Mouse (Mus musculus) kidney, postnatal 0 days (tissue): ENCODE measurements at regions not wholly inside any gene's neighbourhood (a gene's known extent, or its start where the extent isn't known, plus 50 kb on each side); places are given as distances from the start of the nearest gene placed in this dataset.

Source experiments
- ATAC-seq: fragments of 200-750 bp; cut with Nextera tagmentation; replicated peaks from 2 replicates; pipeline ENCODE4 v1.8.0; 2017; ENCODE audit warnings: low read depth, moderate number of reproducible peaks, moderate TSS enrichment, moderate library complexity; ENCODE audit not compliant: low FRiP score
- DNase-seq: peaks from one replicate; pipeline ENCODE4 v3.0.0-alpha.2; 2016; ENCODE audit warnings: low spot score
- H3K27ac ChIP-seq: fragments of 300-500 bp; sonication (generic); 2 replicates; pipeline ENCODE4 v1.5.1; 2014; ENCODE audit warnings: mild to moderate bottlenecking
- H3K27me3 ChIP-seq: fragments of 300-500 bp; sonication (generic); 2 replicates; pipeline ENCODE4 v1.6.1; 2014; ENCODE audit warnings: low read length, mixed read lengths; ENCODE audit not compliant: insufficient read depth
- H3K36me3 ChIP-seq: fragments of 300-500 bp; sonication (generic); 2 replicates; pipeline ENCODE4 v1.6.1; 2014; ENCODE audit warnings: low read length, mixed read lengths; ENCODE audit not compliant: insufficient read depth
- H3K4me1 ChIP-seq: fragments of 300-500 bp; sonication (generic); replicated peaks from 2 replicates; pipeline ENCODE4 v1.6.1; 2014; ENCODE audit warnings: antibody characterized with exemption, low read length, mixed read lengths; ENCODE audit not compliant: insufficient read depth
- H3K4me2 ChIP-seq: fragments of 300-500 bp; sonication (generic); 2 replicates; pipeline ENCODE4 v1.6.1; 2014; ENCODE audit warnings: mild to moderate bottlenecking, low read length, moderate library complexity, mixed read lengths
- H3K4me3 ChIP-seq: fragments of 300-500 bp; sonication (generic); replicated peaks from 2 replicates; pipeline ENCODE4 v1.5.1; 2014; ENCODE audit warnings: low read depth, low read length
- H3K9ac ChIP-seq: fragments of 300-500 bp; sonication (generic); 2 replicates; pipeline ENCODE4 v1.6.1; 2014; ENCODE audit warnings: low read depth, low read length
- H3K9me3 ChIP-seq: fragments of 300-500 bp; sonication (generic); replicated peaks from 2 replicates; pipeline ENCODE4 v1.6.1; 2016; ENCODE audit warnings: low read length, inconsistent platforms, mixed read lengths
- CTCF ChIP-seq: IDR thresholded peaks from 2 replicates; pipeline ENCODE4 v1.5.1; 2016; ENCODE audit warnings: antibody characterized with exemption, low read depth, mild to moderate bottlenecking, moderate library complexity
- WGBS: fragments of 180-500 bp; shearing (Covaris S2); extraction: QIAGEN DNeasy Blood & Tissue Kit; methylation state at CpG from one replicate; pipeline ENCODE4 v1.1.7; 2014; 5-methylcytosine and 5-hydroxymethylcytosine counted together

- no peak for DNase-seq
- ATAC-seq = no peak
- Histone ChIP-seq H3K4me1 (0 out of 2 replicates have a peak, but pooled peaks cover 5% of the 10 kb centered on the region), H3K27me3 (no peaks in the 10 kb centered on the region), H3K36me3 (no peaks in the 10 kb centered on the region), H3K27ac (no peak overlapping the region), H3K9me3 (no peaks in the 10 kb centered on the region), H3K4me2 (no peak overlapping the region), H3K9ac (no peak overlapping the region), H3K4me3 (no peak overlapping the region)
- WGBS = 88% methylated on average over 11 of the region's 11 CpGs
- TF ChIP-seq CTCF = no peak
Observed at GRCm38 (mm10) chr14:76255971-76256370, 145.3 kb downstream of the Nufip1 start.

GRCm38 (mm10) chr14:76258626-76259025 is 147.9 kb downstream of the Nufip1 start:
- Histone ChIP-seq H3K36me3 (no peaks in the 10 kb centered on the region), H3K4me3 (no peak overlapping the region), H3K27me3 (no peaks in the 10 kb centered on the region), H3K9ac (no peak overlapping the region), H3K9me3 (no peaks in the 10 kb centered on the region), H3K4me1 (0 out of 2 replicates have a peak, but pooled peaks cover 5% of the 10 kb centered on the region), H3K27ac (no peak overlapping the region), H3K4me2 (no peak overlapping the region)
- WGBS = 16% methylated on average over 3 of the region's 3 CpGs
- ATAC-seq (no peak), DNase-seq (no peak)
- no peak for TF ChIP-seq CTCF

- Histone ChIP-seq H3K9ac (no peak overlapping the region), H3K4me1 (no peaks in the 10 kb centered on the region), H3K36me3 (no peaks in the 10 kb centered on the region), H3K4me2 (no peak overlapping the region), H3K27me3 (no peaks in the 10 kb centered on the region), H3K4me3 (no peak overlapping the region), H3K9me3 (no peaks in the 10 kb centered on the region), H3K27ac (no peak overlapping the region)
- ATAC-seq = no peak
- TF ChIP-seq CTCF = no peak
- WGBS = 68% methylated on average over 5 of the region's 5 CpGs
- no peak for DNase-seq
Observed at GRCm38 (mm10) chr14:76260628-76261293, 150.1 kb downstream of the Nufip1 start.

GRCm38 (mm10) chr14:76263682-76264081 is 151.1 kb upstream of the Tsc22d1 start:
- H3K4me1 ChIP-seq = no peaks in the 10 kb centered on the region
- H3K9me3 ChIP-seq = no peaks in the 10 kb centered on the region
- no peak overlapping the region for H3K4me3 ChIP-seq
- no peaks in the 10 kb centered on the region for H3K27me3 ChIP-seq
- WGBS = 84% methylated on average over 5 of the region's 5 CpGs
- no peak overlapping the region for H3K4me2 ChIP-seq
- DNase-seq = no peak
- ATAC-seq = no peak
- no peak overlapping the region for H3K9ac ChIP-seq
- TF ChIP-seq CTCF = no peak
- H3K27ac ChIP-seq = no peak overlapping the region
- no peaks in the 10 kb centered on the region for H3K36me3 ChIP-seq

- 67% methylated on average over 5 of the region's 5 CpGs for WGBS
- no peaks in the 10 kb centered on the region for H3K9me3 ChIP-seq
- H3K9ac ChIP-seq = no peak overlapping the region
- DNase-seq = no peak
- no peak for TF ChIP-seq CTCF
- no peaks in the 10 kb centered on the region for H3K4me1 ChIP-seq
- no peaks in the 10 kb centered on the region for H3K27me3 ChIP-seq
- H3K4me3 ChIP-seq = no peak overlapping the region
- no peak overlapping the region for H3K27ac ChIP-seq
- no peaks in the 10 kb centered on the region for H3K36me3 ChIP-seq
- no peak for ATAC-seq
- no peak overlapping the region for H3K4me2 ChIP-seq
Observed at GRCm38 (mm10) chr14:76265819-76266218, 148.9 kb upstream of the Tsc22d1 start.

GRCm38 (mm10) chr14:76266249-76266648 is 148.5 kb upstream of the Tsc22d1 start:
- H3K36me3 ChIP-seq = no peaks in the 10 kb centered on the region
- peak overlapping the region; percentile 47; the same call in 1 of the 2 replicates for H3K27ac ChIP-seq
- no peaks in the 10 kb centered on the region for H3K27me3 ChIP-seq
- no peak for DNase-seq
- no peak for ATAC-seq
- WGBS = 83% methylated on average over 4 of the region's 4 CpGs
- no peak overlapping the region for H3K4me3 ChIP-seq
- H3K9me3 ChIP-seq = no peaks in the 10 kb centered on the region
- H3K4me2 ChIP-seq = no peak overlapping the region
- H3K4me1 ChIP-seq = no peaks in the 10 kb centered on the region
- peak; percentile 22; the same call in 1 of the 2 replicates for TF ChIP-seq CTCF
- no peak overlapping the region for H3K9ac ChIP-seq

- H3K36me3 ChIP-seq = no peaks in the 10 kb centered on the region
- ATAC-seq = no peak
- WGBS = 61% methylated on average over 4 of the region's 4 CpGs
- no peak overlapping the region for H3K9ac ChIP-seq
- TF ChIP-seq CTCF = no peak
- no peak overlapping the region for H3K27ac ChIP-seq
- no peak overlapping the region for H3K4me2 ChIP-seq
- H3K4me3 ChIP-seq = no peak overlapping the region
- H3K27me3 ChIP-seq = no peaks in the 10 kb centered on the region
- H3K4me1 ChIP-seq = no peaks in the 10 kb centered on the region
- no peak for DNase-seq
- no peaks in the 10 kb centered on the region for H3K9me3 ChIP-seq
Observed at GRCm38 (mm10) chr14:76267091-76267490, 147.7 kb upstream of the Tsc22d1 start.
